ENCODE assay signal across 10 mouse cellular contexts in genomic region chr6:95574389-95574788, GRCm38 (mm10).
DNase-seq lines count a peak whose midpoint lies in the region; ATAC-seq and TF ChIP-seq lines count a peak whose summit lies in the region.
"Had no signal": no experiment of that assay in that cellular context is flagged by ENCODE, and none has a peak within 500 bp of the region (broad histone marks: within the 10 kb centered on the region; RNA-seq: fewer than 3 reads in every experiment).

No protein-coding gene starts in this region.

- H3K4me2 ChIP-seq in intestine, embryonic 15.5 days (replicated peaks), result no peak overlapping the region
- no peak overlapping the region for H3K4me2 ChIP-seq in intestine, postnatal 0 days (replicated peaks; ENCODE audit: low read depth)
- H3K4me2 ChIP-seq in stomach, embryonic 16.5 days (ENCODE audit: low read depth, low read length), result no peak overlapping the region
- H3K4me2 ChIP-seq in stomach, postnatal 0 days (replicated peaks; ENCODE audit: low read depth), result no peak overlapping the region
- H3K4me2 ChIP-seq in forebrain, embryonic 16.5 days (ENCODE audit: low read length), result no peak overlapping the region
- no peak overlapping the region for H3K4me2 ChIP-seq in kidney, embryonic 16.5 days (replicated peaks; ENCODE audit: low read depth, low read length)
- no peak overlapping the region for H3K4me2 ChIP-seq in kidney, embryonic 14.5 days (replicated peaks; ENCODE audit: low read depth, low read length)
- H3K4me2 ChIP-seq: embryonic facial prominence, embryonic 12.5 days had no signal

- no peak for TF ChIP-seq CTCF in intestine, postnatal 0 days (IDR thresholded peaks at IDR 0.05; ENCODE audit: low read depth)
- TF ChIP-seq CTCF in stomach, postnatal 0 days (IDR thresholded peaks at IDR 0.05; ENCODE audit: low read depth), result no peak

- WGBS in intestine, embryonic 15.5 days, result 32% methylated on average over 4 of the region's 4 CpGs
- WGBS in intestine, postnatal 0 days, result 50% methylated on average over 4 of the region's 4 CpGs
- 47% methylated on average over 4 of the region's 4 CpGs for WGBS in stomach, embryonic 16.5 days
- WGBS in stomach, postnatal 0 days, result 46% methylated on average over 4 of the region's 4 CpGs
- 14% methylated on average over 4 of the region's 4 CpGs for WGBS in forebrain, embryonic 16.5 days
- 54% methylated on average over 4 of the region's 4 CpGs for whole genome bisulfite sequencing in kidney, embryonic 16.5 days
- 56% methylated on average over 4 of the region's 4 CpGs for WGBS in kidney, embryonic 14.5 days

- no peaks in the 10 kb centered on the region for H3K27me3 ChIP-seq in intestine, embryonic 15.5 days (replicated peaks)
- no peaks in the 10 kb centered on the region for H3K27me3 ChIP-seq in intestine, postnatal 0 days (replicated peaks; ENCODE audit: control insufficient read depth, insufficient read depth, low read length)
- H3K27me3 ChIP-seq in stomach, embryonic 16.5 days (ENCODE audit: control insufficient read depth, insufficient read depth, low read length), result no peaks in the 10 kb centered on the region
- no peaks in the 10 kb centered on the region for H3K27me3 ChIP-seq in stomach, postnatal 0 days (ENCODE audit: control insufficient read depth, insufficient read depth, low read length)
- peaks cover 3% of the 10 kb centered on the region; the same call in 1 of the 2 replicates for H3K27me3 ChIP-seq in forebrain, embryonic 16.5 days (replicated peaks; ENCODE audit: control insufficient read depth, insufficient read depth, low read length)
- no peaks in the 10 kb centered on the region for H3K27me3 ChIP-seq in kidney, embryonic 16.5 days (ENCODE audit: insufficient read depth, low read length)
- no peaks in the 10 kb centered on the region for H3K27me3 ChIP-seq in kidney, embryonic 14.5 days (ENCODE audit: control insufficient read depth, insufficient read depth, low read length)
- H3K27me3 ChIP-seq: embryonic facial prominence, embryonic 12.5 days had no signal

- no peaks in the 10 kb centered on the region; the same call in 1 of the 2 replicates for H3K36me3 ChIP-seq in intestine, embryonic 15.5 days
- no peaks in the 10 kb centered on the region for H3K36me3 ChIP-seq in intestine, postnatal 0 days (ENCODE audit: control insufficient read depth, insufficient read depth)
- H3K36me3 ChIP-seq in stomach, embryonic 16.5 days (ENCODE audit: control insufficient read depth, insufficient read depth, low read length), result no peaks in the 10 kb centered on the region
- H3K36me3 ChIP-seq in stomach, postnatal 0 days (ENCODE audit: control insufficient read depth, insufficient read depth, low read length), result no peaks in the 10 kb centered on the region
- no peaks in the 10 kb centered on the region for H3K36me3 ChIP-seq in forebrain, embryonic 16.5 days (ENCODE audit: control insufficient read depth, insufficient read depth)
- 0 out of 2 replicates have a peak, but pooled peaks cover 4% of the 10 kb centered on the region for H3K36me3 ChIP-seq in kidney, embryonic 16.5 days (ENCODE audit: insufficient read depth, low read length)
- H3K36me3 ChIP-seq in kidney, embryonic 14.5 days (ENCODE audit: control insufficient read depth, insufficient read depth, low read length), result no peaks in the 10 kb centered on the region; the same call in 1 of the 2 replicates

- H3K9me3 ChIP-seq in intestine, embryonic 15.5 days, result no peaks in the 10 kb centered on the region
- no peaks in the 10 kb centered on the region for H3K9me3 ChIP-seq in intestine, postnatal 0 days (ENCODE audit: control insufficient read depth)
- no peaks in the 10 kb centered on the region for H3K9me3 ChIP-seq in stomach, embryonic 16.5 days (replicated peaks; ENCODE audit: control insufficient read depth, low read length)
- no peaks in the 10 kb centered on the region for H3K9me3 ChIP-seq in stomach, postnatal 0 days (ENCODE audit: control insufficient read depth, low read length)
- H3K9me3 ChIP-seq in forebrain, embryonic 16.5 days (ENCODE audit: control insufficient read depth, low read length), result no peaks in the 10 kb centered on the region
- H3K9me3 ChIP-seq in kidney, embryonic 16.5 days (ENCODE audit: low read length), result no peaks in the 10 kb centered on the region
- no peaks in the 10 kb centered on the region for H3K9me3 ChIP-seq in kidney, embryonic 14.5 days (ENCODE audit: control insufficient read depth, low read length)
- H3K9me3 ChIP-seq: embryonic facial prominence, embryonic 12.5 days had no signal

- no peak for TF ChIP-seq EP300 in stomach, postnatal 0 days (optimal IDR thresholded peaks at IDR 0.05)

- H3K27ac ChIP-seq in intestine, embryonic 15.5 days, result peak overlapping the region; percentile 58; the same call in 1 of the 2 replicates
- no peak overlapping the region for H3K27ac ChIP-seq in intestine, postnatal 0 days (ENCODE audit: low read depth, low read length)
- H3K27ac ChIP-seq in stomach, embryonic 16.5 days (ENCODE audit: low read length), result peak overlapping the region; percentile 29; the same call in 1 of the 2 replicates
- no peak overlapping the region for H3K27ac ChIP-seq in stomach, postnatal 0 days (replicated peaks)
- H3K27ac ChIP-seq in forebrain, embryonic 16.5 days (ENCODE audit: low read length), result peak overlapping the region; percentile 44; the same call in 1 of the 2 replicates
- no peak overlapping the region for H3K27ac ChIP-seq in kidney, embryonic 16.5 days (ENCODE audit: low read length)
- H3K27ac ChIP-seq in kidney, embryonic 14.5 days (ENCODE audit: low read depth, low read length), result no peak overlapping the region
- H3K27ac ChIP-seq: embryonic facial prominence, embryonic 12.5 days; liver, embryonic 14.5 days had no signal

- H3K4me1 ChIP-seq in intestine, embryonic 15.5 days (replicated peaks), result 0 out of 2 replicates have a peak, but pooled peaks cover 2% of the 10 kb centered on the region
- H3K4me1 ChIP-seq in intestine, postnatal 0 days (replicated peaks; ENCODE audit: control insufficient read depth, insufficient read depth, low read length), result no peaks in the 10 kb centered on the region
- H3K4me1 ChIP-seq in stomach, embryonic 16.5 days (ENCODE audit: control insufficient read depth, insufficient read depth, low read length), result no peaks in the 10 kb centered on the region
- H3K4me1 ChIP-seq in stomach, postnatal 0 days (replicated peaks; ENCODE audit: control insufficient read depth, insufficient read depth), result no peaks in the 10 kb centered on the region
- peaks cover 18% of the 10 kb centered on the region for H3K4me1 ChIP-seq in forebrain, embryonic 16.5 days (replicated peaks; ENCODE audit: control insufficient read depth, insufficient read depth, low read length)
- H3K4me1 ChIP-seq in kidney, embryonic 16.5 days (ENCODE audit: insufficient read depth, low read length), result 0 out of 2 replicates have a peak, but pooled peaks cover 2% of the 10 kb centered on the region
- no peaks in the 10 kb centered on the region for H3K4me1 ChIP-seq in kidney, embryonic 14.5 days (ENCODE audit: control insufficient read depth, insufficient read depth, low read length)

- no peak for DNase-seq in stomach, postnatal 0 days (ENCODE audit: low spot score)
- DNase-seq: cerebellum, adult 8-10 months had no signal

- no peak for ATAC-seq in intestine, embryonic 15.5 days
- no peak for ATAC-seq in intestine, postnatal 0 days
- no peak for ATAC-seq in stomach, embryonic 16.5 days (ENCODE audit: insufficient read depth, low FRiP score)
- no peak for ATAC-seq in stomach, postnatal 0 days (ENCODE audit: low FRiP score, low TSS enrichment)
- ATAC-seq in forebrain, embryonic 16.5 days, result peak; percentile 43; the same call in 1 of the 2 replicates
- no peak for ATAC-seq in kidney, embryonic 16.5 days (ENCODE audit: low FRiP score, low TSS enrichment)
- no peak for ATAC-seq in kidney, embryonic 14.5 days (ENCODE audit: low FRiP score, low TSS enrichment)

- no peak overlapping the region for H3K9ac ChIP-seq in intestine, embryonic 15.5 days
- H3K9ac ChIP-seq in intestine, postnatal 0 days (ENCODE audit: low read depth, low read length), result no peak overlapping the region
- H3K9ac ChIP-seq in stomach, embryonic 16.5 days (ENCODE audit: low read length), result no peak overlapping the region
- no peak overlapping the region for H3K9ac ChIP-seq in stomach, postnatal 0 days (ENCODE audit: low read length)
- H3K9ac ChIP-seq in forebrain, embryonic 16.5 days (replicated peaks; ENCODE audit: low read depth, low read length), result no peak overlapping the region
- H3K9ac ChIP-seq in kidney, embryonic 16.5 days (replicated peaks; ENCODE audit: low read length), result no peak overlapping the region
- no peak overlapping the region for H3K9ac ChIP-seq in kidney, embryonic 14.5 days (ENCODE audit: low read depth, low read length)
- H3K9ac ChIP-seq: embryonic facial prominence, embryonic 12.5 days; liver, embryonic 14.5 days had no signal

- H3K4me3 ChIP-seq in intestine, embryonic 15.5 days (replicated peaks), result no peak overlapping the region
- H3K4me3 ChIP-seq in intestine, postnatal 0 days (ENCODE audit: low read depth, low read length), result no peak overlapping the region
- H3K4me3 ChIP-seq in stomach, embryonic 16.5 days (replicated peaks; ENCODE audit: low read length), result no peak overlapping the region
- no peak overlapping the region for H3K4me3 ChIP-seq in stomach, postnatal 0 days (ENCODE audit: low read depth, low read length)
- no peak overlapping the region for H3K4me3 ChIP-seq in forebrain, embryonic 16.5 days (replicated peaks; ENCODE audit: low read length)
- H3K4me3 ChIP-seq in kidney, embryonic 16.5 days (ENCODE audit: low read length), result no peak overlapping the region
- H3K4me3 ChIP-seq in kidney, embryonic 14.5 days (ENCODE audit: low read length), result no peak overlapping the region
- H3K4me3 ChIP-seq: embryonic facial prominence, embryonic 12.5 days had no signal

Comparison
In these comparisons a context has a peak if more than half of its experiments do, and no peak if none do; other contexts are left out.
1. H3K27ac ChIP-seq: peak in intestine, embryonic 15.5 days (single experiment), stomach, embryonic 16.5 days (single experiment) and forebrain, embryonic 16.5 days (single experiment); none in intestine, postnatal 0 days (single experiment), stomach, postnatal 0 days (single experiment), kidney, embryonic 16.5 days (single experiment) and kidney, embryonic 14.5 days (single experiment).